Mouse (Mus musculus) CH12.LX (cell line): ENCODE measurements around the gene Rhbdf2.

Experiments
- CTCF ChIP-seq, 2 experiments: IDR thresholded peaks in 1 of 2; conservative IDR thresholded peaks in 1 of 2; 2 replicates each; pipeline ENCODE4 v1.5.1; 2011 to 2012; ENCODE audit warnings: low read depth in 2 of 2, low read length in 2 of 2, improper control_type of control experiment in 1 of 2, inconsistent platforms in 1 of 2, mild to moderate bottlenecking in 1 of 2, moderate library complexity in 1 of 2
- ETS1 ChIP-seq: conservative IDR thresholded peaks from 2 replicates; pipeline ENCODE4 v1.6.1; 2012; ENCODE audit warnings: low read depth, mild to moderate bottlenecking, inconsistent platforms, low read length, improper control_type of control experiment, moderate library complexity
- HCFC1 ChIP-seq: IDR thresholded peaks from 2 replicates; pipeline ENCODE4 v1.6.1; 2012; ENCODE audit warnings: low read depth, mild to moderate bottlenecking, inconsistent platforms, low read length, improper control_type of control experiment
- POLR2A ChIP-seq: IDR thresholded peaks from 2 replicates; pipeline ENCODE4 v1.6.1; 2011; ENCODE audit warnings: low read depth, mild to moderate bottlenecking, improper control_type of control experiment, low read length
- RCOR1 ChIP-seq: conservative IDR thresholded peaks from 2 replicates; pipeline ENCODE4 v1.6.1; 2012; ENCODE audit warnings: low read depth, mild to moderate bottlenecking, inconsistent platforms, low read length, improper control_type of control experiment
- TBP ChIP-seq: conservative IDR thresholded peaks from 2 replicates; pipeline ENCODE4 v1.6.1; 2011; ENCODE audit warnings: low read depth, low read length, improper control_type of control experiment
- USF1 ChIP-seq: IDR thresholded peaks from 2 replicates; pipeline ENCODE4 v1.6.1; 2014; ENCODE audit warnings: low read depth, mild to moderate bottlenecking, inconsistent platforms, low read length, improper control_type of control experiment

DNA sequence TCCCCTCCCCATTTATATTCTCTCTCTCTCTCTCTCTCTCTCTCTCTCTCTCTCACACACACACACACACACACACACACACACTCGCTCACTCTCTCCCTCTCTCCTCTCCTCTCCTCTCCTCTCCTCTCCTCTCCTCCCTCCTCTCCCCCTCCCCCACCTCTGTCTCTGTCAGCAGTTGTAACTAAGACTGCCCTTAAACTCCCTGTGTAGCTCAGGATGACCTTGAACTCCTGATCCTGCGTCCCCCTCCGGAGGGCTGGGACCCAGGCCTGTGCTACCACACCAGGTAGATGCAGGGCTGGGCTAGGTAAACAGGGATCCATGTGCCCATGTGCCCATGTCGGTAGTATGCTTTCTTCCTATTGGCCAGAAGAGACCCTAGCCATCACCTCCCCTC is 35.2 kb downstream of the Rhbdf2 start:
- no peak for TF ChIP-seq TBP
- TF ChIP-seq RCOR1 = no peak
- no peak for TF ChIP-seq POLR2A
- TF ChIP-seq CTCF (conservative IDR thresholded peaks at IDR 0.05 in 1 of 2, IDR thresholded peaks at IDR 0.05 in 1 of 2; ENCODE audit: low read depth in 2 of 2, low read length in 2 of 2) = no peak
- TF ChIP-seq ETS1 = no peak
- no peak for TF ChIP-seq HCFC1
- TF ChIP-seq USF1 = no peak
